Mouse (Mus musculus): ENCODE data around the gene Dennd1b.
A peak's percentile ranks its signal among the peaks of the same experiment; 100 is the strongest.

The Dennd1b gene

GRCm38 (mm10) chr1:138963868-138964458 lies 728 bp downstream of the Dennd1b start:
- peak; percentile 52 for DNase-seq

GRCm38 (mm10) chr1:138965069-138965468 lies 1.8 kb downstream of the Dennd1b start:
- no peak for DNase-seq

GRCm38 (mm10) chr1:138965511-138965910 lies 2.3 kb downstream of the Dennd1b start:
- DNase-seq = no peak

GRCm38 (mm10) chr1:138967450-138967849 lies 4.2 kb downstream of the Dennd1b start:
- DNase-seq = no peak

GRCm38 (mm10) chr1:138970053-138970452 lies 6.8 kb downstream of the Dennd1b start:
- DNase-seq = no peak

- DNase-seq = no peak
These were observed 10.4 kb downstream of the Dennd1b start for GRCm38 (mm10) chr1:138973541-138974224.

GRCm38 (mm10) chr1:138974836-138975235 lies 11.6 kb downstream of the Dennd1b start:
- DNase-seq = no peak

GRCm38 (mm10) chr1:138975945-138976344 lies 12.7 kb downstream of the Dennd1b start:
- no peak for DNase-seq

- DNase-seq = no peak
These were observed 19.0 kb downstream of the Dennd1b start for GRCm38 (mm10) chr1:138982203-138982602.

GRCm38 (mm10) chr1:138982611-138983010 lies 19.4 kb downstream of the Dennd1b start:
- DNase-seq = no peak

- DNase-seq = no peak
These were observed 19.8 kb downstream of the Dennd1b start for GRCm38 (mm10) chr1:138983064-138983463.

- no peak for DNase-seq
These were observed 20.2 kb downstream of the Dennd1b start for GRCm38 (mm10) chr1:138983465-138983864.

- DNase-seq = no peak
These were observed 20.9 kb downstream of the Dennd1b start for GRCm38 (mm10) chr1:138984161-138984560.

GRCm38 (mm10) chr1:138992384-138993138 lies 29.3 kb downstream of the Dennd1b start:
- no peak for DNase-seq

- DNase-seq = no peak
These were observed 32.6 kb downstream of the Dennd1b start for GRCm38 (mm10) chr1:138995621-138996380.

GRCm38 (mm10) chr1:138996663-138997062 lies 33.4 kb downstream of the Dennd1b start:
- no peak for DNase-seq

- DNase-seq = no peak
These were observed 37.6 kb downstream of the Dennd1b start for GRCm38 (mm10) chr1:139000675-139001379.

GRCm38 (mm10) chr1:139003503-139003902 lies 40.3 kb downstream of the Dennd1b start:
- DNase-seq = no peak

- no peak for DNase-seq
These were observed 42.8 kb downstream of the Dennd1b start for GRCm38 (mm10) chr1:139006000-139006399.

GRCm38 (mm10) chr1:139007475-139007874 lies 44.2 kb downstream of the Dennd1b start:
- DNase-seq = no peak

- DNase-seq = no peak
These were observed 52.0 kb downstream of the Dennd1b start for GRCm38 (mm10) chr1:139015118-139015788.

- DNase-seq = no peak
These were observed 58.1 kb downstream of the Dennd1b start for GRCm38 (mm10) chr1:139021298-139021697.

Measured in cerebellum, adult 8-10 months (tissue).